Mouse (Mus musculus): Measurements from ENCODE around the gene Fbxw11. TPM values are rescaled to one million over a fixed set of nuclear protein-coding genes. Genes with fewer than 3 reads are reported as not detected.
A peak's percentile ranks its signal among the peaks of the same experiment; 100 is the strongest.
"Not testable (repeated sequence)": the region's sequence is repeated elsewhere in the genome, so short reads cannot be mapped to it uniquely, and the experiment has no call there.

The Fbxw11 gene
- total RNA-seq (2014; fragmentation: Nextera tagmentation) (30.9 and 40.5 TPM in 2 replicates), total RNA-seq (2017) (28.8 and 36.2 TPM in 2 replicates)

GRCm38 (mm10) chr11:32642249-32642876 lies at the start of gene Fbxw11:
Gene Fbxw11, plus strand, starts transcription at chr11:32642724.
- ATAC-seq (replicated peaks; ENCODE audit: low FRiP score, low TSS enrichment, poor library complexity, severe bottlenecking): peak; percentile 89

GRCm38 (mm10) chr11:32593081-32593480 lies 49.4 kb upstream of the Fbxw11 start:
- no peak for ATAC-seq (replicated peaks; ENCODE audit: low FRiP score, low TSS enrichment, poor library complexity, severe bottlenecking)

- ATAC-seq (replicated peaks; ENCODE audit: low FRiP score, low TSS enrichment, poor library complexity, severe bottlenecking): no peak
Measured at GRCm38 (mm10) chr11:32594122-32594521, 48.4 kb upstream of the Fbxw11 start.

GRCm38 (mm10) chr11:32600371-32600770 lies 42.2 kb upstream of the Fbxw11 start:
- no peak for ATAC-seq (replicated peaks; ENCODE audit: low FRiP score, low TSS enrichment, poor library complexity, severe bottlenecking)

GRCm38 (mm10) chr11:32601528-32602323 lies 40.8 kb upstream of the Fbxw11 start:
- peak; percentile 47; the same call in 1 of the 2 replicates for ATAC-seq (replicated peaks; ENCODE audit: low FRiP score, low TSS enrichment, poor library complexity, severe bottlenecking)

GRCm38 (mm10) chr11:32604663-32605062 lies 37.9 kb upstream of the Fbxw11 start:
- no peak for ATAC-seq (replicated peaks; ENCODE audit: low FRiP score, low TSS enrichment, poor library complexity, severe bottlenecking)

GRCm38 (mm10) chr11:32605131-32605860 lies 37.2 kb upstream of the Fbxw11 start:
- no peak for ATAC-seq (replicated peaks; ENCODE audit: low FRiP score, low TSS enrichment, poor library complexity, severe bottlenecking)

- ATAC-seq (replicated peaks; ENCODE audit: low FRiP score, low TSS enrichment, poor library complexity, severe bottlenecking): no peak
Measured at GRCm38 (mm10) chr11:32605907-32606306, 36.6 kb upstream of the Fbxw11 start.

GRCm38 (mm10) chr11:32607319-32607718 lies 35.2 kb upstream of the Fbxw11 start:
- ATAC-seq (replicated peaks; ENCODE audit: low FRiP score, low TSS enrichment, poor library complexity, severe bottlenecking): no peak

GRCm38 (mm10) chr11:32610616-32611015 lies 31.9 kb upstream of the Fbxw11 start:
- ATAC-seq (replicated peaks; ENCODE audit: low FRiP score, low TSS enrichment, poor library complexity, severe bottlenecking): no peak

GRCm38 (mm10) chr11:32612304-32612703 lies 30.2 kb upstream of the Fbxw11 start:
- no peak for ATAC-seq (replicated peaks; ENCODE audit: low FRiP score, low TSS enrichment, poor library complexity, severe bottlenecking)

GRCm38 (mm10) chr11:32614463-32614862 lies 28.1 kb upstream of the Fbxw11 start:
- ATAC-seq (replicated peaks; ENCODE audit: low FRiP score, low TSS enrichment, poor library complexity, severe bottlenecking): no peak

- ATAC-seq (replicated peaks; ENCODE audit: low FRiP score, low TSS enrichment, poor library complexity, severe bottlenecking): no peak
Measured at GRCm38 (mm10) chr11:32615561-32615960, 27.0 kb upstream of the Fbxw11 start.

GRCm38 (mm10) chr11:32616091-32616490 lies 26.4 kb upstream of the Fbxw11 start:
- ATAC-seq (replicated peaks; ENCODE audit: low FRiP score, low TSS enrichment, poor library complexity, severe bottlenecking): no peak

GRCm38 (mm10) chr11:32618036-32618435 lies 24.5 kb upstream of the Fbxw11 start:
- ATAC-seq (replicated peaks; ENCODE audit: low FRiP score, low TSS enrichment, poor library complexity, severe bottlenecking): no peak

GRCm38 (mm10) chr11:32618641-32619040 lies 23.9 kb upstream of the Fbxw11 start:
- not testable (repeated sequence) for ATAC-seq (replicated peaks; ENCODE audit: low FRiP score, low TSS enrichment, poor library complexity, severe bottlenecking)

- ATAC-seq (replicated peaks; ENCODE audit: low FRiP score, low TSS enrichment, poor library complexity, severe bottlenecking): no peak
Measured at GRCm38 (mm10) chr11:32619257-32619816, 23.2 kb upstream of the Fbxw11 start.

- ATAC-seq (replicated peaks; ENCODE audit: low FRiP score, low TSS enrichment, poor library complexity, severe bottlenecking): no peak
Measured at GRCm38 (mm10) chr11:32619866-32620456, 22.6 kb upstream of the Fbxw11 start.

GRCm38 (mm10) chr11:32621831-32622478 lies 20.6 kb upstream of the Fbxw11 start:
- no peak for ATAC-seq (replicated peaks; ENCODE audit: low FRiP score, low TSS enrichment, poor library complexity, severe bottlenecking)

Measured in megakaryocyte-erythroid progenitor cell, adult 5-6 weeks (primary cell).